Mouse (Mus musculus): Measurements from ENCODE around the gene Armc12.

Gene Armc12

DNA sequence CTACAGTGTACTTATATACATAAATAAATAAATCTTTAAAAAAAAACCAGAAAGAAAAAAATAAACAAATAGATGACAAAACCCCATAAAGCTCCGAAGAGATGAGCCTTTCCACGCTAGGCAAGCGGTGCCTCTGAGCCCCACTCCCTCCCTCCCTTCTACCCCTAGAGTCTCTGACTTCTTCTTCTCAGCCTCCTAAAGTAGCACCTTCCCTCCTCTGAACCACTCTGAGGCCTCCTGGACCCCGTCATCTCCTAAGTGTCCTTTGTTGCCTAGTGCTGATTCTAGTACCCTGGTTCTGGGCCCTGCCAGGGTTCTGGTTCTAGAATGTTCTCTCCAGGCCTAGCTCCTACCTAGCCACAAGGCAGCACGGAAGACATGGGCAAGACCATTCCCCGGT, at the start of gene Armc12:
Armc12 (plus strand) TSS at position 301 of the 400 bp plus-strand sequence.
- no peak for DNase-seq (ENCODE audit: low spot score in 2 of 2)

DNA sequence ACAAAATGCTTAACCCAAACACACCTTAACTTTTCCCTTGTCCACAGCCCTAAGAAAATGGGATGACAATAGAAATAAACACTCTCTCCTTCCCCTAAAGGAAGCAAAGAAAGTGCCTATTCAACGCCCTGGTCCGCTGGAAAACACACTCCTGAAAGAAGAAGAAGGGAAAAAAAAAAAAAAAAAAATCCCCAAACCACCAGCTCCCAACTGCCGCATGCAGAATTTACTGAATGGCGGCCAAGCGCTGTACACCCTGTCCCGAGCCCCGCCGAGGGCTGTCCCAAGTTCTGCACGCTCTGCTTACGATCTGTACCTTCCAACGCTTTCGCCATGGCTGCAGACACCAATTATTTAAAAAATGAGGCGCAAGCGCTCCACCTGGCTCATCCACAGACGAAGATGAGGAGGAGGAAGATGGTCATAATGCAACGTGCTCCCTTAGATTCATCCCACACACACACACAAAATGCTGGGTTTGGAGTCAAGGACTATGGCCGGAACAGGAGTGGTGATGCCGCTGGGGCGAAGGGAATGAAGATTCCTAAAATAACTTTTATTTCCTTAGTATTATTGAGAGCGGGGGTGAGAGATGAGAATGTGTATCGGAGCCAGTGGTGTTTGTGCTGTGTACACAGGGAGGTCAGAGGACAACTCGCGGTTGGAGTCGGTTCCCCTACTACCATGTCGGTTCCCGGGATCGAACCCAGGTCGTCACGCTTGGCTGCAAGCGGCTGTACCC, 45.7 kb upstream of the Armc12 start:
- DNase-seq (ENCODE audit: low spot score in 2 of 2): peak in 1 of 2 experiments; percentile 23

DNA sequence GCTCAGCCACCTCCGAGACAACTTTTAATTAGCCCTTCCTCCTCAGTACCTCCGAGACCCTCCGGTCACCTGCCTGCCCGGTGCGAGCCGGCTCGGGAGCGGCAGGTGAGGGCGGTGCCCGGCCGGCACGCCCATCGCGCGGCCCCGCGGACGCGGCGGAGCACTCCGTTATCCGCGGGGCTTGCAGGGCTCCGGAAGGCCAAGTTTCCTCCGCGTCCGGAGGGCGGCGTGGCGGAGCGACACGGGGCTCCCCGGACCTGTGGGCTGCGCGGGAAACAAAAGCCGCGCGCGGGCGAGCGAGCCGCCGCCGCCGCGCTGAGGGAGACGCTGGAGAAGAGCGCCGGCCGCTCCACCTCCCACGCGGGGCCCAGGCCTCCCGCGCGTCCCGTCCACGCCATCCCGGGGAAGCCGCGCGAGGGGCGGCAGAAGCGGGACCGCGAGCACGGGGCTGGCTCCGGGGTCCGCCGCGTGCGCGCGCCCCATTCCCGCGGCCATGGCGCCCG, 45.1 kb upstream of the Armc12 start:
- peak in 1 of 2 experiments; percentile 18 for DNase-seq (ENCODE audit: low spot score in 2 of 2)

DNA sequence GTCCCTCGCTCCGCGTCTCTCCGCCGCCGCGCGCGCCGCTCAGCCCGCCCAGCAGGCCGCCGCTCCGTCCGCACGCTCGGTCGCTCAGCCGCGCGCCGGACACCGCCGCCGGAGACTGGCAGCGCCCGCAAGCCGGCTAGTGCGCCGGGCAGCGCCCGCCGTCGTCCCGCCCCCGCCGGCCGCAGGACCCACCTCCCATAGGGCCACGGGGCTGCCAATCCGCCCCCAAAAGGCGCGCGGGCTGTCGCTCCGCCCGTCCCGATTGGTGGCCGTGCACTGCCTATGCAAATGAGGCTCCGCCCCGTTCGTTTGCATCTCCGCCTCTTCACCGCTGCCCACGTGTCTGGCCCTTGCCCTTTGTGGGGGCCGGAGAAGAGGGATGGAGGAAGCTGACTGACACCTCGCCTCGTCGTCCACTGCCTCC, 44.6 kb upstream of the Armc12 start:
- peak; percentile 93 to 96 for DNase-seq (ENCODE audit: low spot score in 2 of 2)

DNA sequence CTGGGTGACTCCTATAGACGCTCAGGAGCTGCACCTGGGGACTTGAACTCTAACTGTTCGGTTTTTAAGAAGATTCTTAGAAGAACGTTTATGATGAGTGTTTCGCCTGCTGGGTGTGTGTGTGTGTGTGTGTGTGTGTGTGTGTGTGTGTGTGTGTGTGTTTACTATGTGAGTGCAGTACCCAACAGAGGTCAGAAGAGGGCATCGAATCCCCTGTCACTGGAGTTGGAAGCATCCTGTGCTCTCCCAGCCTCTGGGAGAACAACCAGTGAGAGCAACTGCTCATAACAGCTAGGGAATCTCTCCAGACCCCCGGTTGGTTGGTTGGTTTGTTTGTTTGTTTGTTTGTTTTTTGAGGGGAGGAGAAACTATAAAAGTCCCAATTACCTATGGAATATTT, 43.9 kb upstream of the Armc12 start:
- DNase-seq (ENCODE audit: low spot score in 2 of 2): no peak

DNA sequence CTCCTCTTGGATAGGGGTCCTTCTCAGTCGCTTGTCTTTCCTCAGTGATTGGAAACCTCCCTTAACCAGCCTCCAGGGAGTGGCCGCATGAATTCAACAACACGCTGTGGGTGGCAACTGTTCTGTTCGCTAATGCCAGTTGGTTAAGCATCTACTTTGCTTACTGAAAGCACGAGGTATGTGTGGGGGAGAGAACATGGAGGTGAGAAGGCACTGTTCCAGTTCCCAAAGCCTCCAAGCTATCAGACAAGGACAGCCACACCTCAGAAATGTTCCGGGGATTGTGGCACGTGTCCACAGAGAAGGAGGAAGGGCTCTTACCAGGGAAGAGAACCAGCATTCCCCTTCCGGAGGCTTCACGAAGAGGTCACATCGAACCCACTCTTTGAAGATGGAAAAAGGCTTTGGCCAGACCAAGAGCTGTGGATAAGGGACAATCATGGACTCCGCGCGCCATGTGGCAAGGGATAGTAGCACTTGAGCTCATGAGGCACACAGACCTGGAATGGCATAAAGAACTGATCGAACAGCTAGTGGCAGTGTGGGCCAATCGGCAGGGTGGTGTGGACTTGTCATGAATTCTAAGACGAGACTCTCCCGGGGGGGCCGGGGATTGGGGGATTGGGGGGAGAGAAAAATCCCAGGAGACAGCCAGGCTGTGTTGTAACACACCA, 42.9 kb upstream of the Armc12 start:
- DNase-seq (ENCODE audit: low spot score in 2 of 2): no peak

DNA sequence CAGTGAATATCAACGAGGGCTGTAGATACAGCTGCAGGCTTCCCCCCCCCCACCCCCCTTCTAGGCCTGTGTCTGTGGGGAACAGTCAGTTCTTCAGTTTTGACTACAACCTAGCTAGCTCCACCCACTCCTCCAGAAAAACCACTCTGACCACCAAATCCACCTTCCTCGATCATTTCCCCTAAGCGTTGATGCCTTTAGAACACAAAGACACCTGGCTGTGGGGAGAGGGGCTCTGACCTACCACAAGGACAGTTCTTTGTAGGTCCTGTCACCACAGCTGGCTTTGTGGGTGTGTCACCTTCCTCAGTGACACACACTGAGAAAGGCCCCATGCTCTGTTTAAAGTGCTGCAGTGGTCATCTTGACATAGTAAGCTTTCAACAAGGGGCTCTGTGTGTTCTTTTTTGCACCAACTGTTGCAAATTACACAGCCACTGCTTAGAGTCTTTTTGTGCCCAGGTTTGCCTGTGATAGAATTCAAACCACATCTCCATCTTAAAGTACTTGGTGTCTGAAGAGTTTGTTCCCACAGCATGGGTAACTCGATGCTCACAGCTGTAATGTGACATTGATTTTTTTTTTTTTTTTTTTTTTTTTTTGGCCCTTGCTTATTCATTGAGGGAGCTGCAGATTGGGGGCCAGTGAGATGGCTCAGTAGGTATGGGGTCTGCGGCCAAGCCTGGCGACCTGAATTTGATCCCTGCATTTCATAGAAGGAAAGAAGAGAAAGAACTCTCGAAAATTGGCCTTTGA, 42.2 kb upstream of the Armc12 start:
- no peak for DNase-seq (ENCODE audit: low spot score in 2 of 2)

DNA sequence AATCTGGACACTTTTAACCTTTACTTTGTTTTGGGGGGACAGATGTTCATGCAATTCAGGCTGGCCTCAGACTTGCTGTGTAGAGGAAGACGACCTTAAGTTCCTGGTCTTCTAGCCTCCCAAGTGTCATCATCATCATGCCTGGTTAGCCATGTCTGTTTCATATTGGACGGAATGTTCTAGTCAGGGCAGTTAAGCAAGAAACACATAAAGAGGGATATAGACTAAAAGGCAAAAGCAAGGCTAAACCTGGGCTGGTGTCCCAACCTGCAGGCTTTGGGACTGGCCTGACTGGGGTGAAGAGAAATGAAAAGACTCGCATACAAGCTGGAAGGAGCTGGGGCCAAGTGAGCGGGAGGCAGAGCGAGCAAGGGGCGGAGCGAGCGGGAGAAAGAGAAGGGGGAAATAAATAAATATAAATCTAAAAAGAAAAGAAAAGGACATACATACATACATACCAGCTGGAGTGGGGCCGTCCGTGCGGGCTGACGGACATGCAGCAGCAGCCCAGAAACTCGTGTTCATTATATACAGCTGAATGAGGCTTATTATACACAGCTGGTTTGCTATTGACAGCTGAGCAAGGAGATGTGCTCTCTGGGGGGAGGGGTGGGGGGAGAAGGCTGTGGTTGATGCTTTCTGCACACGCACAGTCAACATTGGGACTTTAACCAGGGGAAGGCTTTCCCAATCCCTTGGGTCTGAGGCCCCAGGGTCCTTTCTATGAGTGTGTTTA, 39.4 kb upstream of the Armc12 start:
- no peak for DNase-seq (ENCODE audit: low spot score in 2 of 2)

DNA sequence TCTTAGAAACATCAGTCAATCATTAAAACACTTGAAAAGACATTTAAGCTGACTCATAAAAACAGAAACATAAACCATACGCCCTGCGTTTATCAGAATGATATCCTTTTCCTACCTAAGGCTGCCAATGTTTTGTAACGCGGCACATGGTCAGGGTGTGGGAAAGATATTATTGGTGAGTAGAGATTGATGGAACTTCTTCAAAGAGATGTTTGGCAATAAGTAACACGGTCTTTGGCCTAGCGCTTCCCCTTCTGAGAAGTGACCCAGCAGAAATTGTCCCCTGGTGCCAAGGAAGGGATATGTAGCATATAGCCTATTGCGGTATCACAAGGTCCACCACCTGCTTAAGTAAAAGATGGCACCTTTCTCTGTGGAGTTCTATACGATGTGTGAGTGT, 34.8 kb upstream of the Armc12 start:
- no peak for DNase-seq (ENCODE audit: low spot score in 2 of 2)

DNA sequence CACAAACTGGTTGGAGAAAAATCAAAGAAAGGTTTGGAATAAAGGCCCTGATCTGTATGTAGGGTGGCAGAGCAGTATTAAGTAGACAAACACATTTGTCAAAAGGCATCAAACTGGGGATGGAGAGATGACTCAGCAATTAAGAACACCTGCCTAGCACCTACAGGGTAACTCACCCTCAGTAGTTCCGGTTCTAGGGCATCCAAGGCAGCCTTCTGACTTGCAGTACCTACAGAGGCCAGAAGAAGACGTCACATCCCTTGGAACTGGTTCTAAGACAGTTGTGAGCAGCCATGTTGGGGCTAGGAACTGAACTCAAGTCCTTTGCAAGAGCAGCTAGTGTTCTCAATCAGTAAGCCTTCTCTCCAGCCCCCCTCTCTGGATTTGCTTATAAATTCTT, 31.4 kb upstream of the Armc12 start:
- no peak for DNase-seq (ENCODE audit: low spot score in 2 of 2)

DNA sequence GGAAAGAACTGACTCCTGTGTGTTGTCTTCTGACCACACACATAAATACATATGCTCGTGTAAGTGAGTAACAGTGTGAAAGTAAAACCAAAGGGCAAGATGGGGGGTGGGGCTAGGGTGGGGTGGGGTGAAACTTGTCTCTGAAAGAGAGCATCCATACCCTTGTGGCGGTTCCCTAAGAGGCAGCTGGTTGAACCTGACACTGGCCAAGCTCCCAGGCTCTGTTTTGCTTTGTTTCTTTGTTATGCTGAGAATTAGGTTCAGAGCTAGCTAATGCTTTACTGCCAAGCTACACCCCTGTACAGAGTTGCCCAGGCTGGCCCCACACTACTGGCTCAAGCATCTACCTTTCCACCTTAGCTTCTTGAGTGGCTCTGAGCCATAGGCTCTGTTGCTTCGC, 30.1 kb upstream of the Armc12 start:
- no peak for DNase-seq (ENCODE audit: low spot score in 2 of 2)

DNA sequence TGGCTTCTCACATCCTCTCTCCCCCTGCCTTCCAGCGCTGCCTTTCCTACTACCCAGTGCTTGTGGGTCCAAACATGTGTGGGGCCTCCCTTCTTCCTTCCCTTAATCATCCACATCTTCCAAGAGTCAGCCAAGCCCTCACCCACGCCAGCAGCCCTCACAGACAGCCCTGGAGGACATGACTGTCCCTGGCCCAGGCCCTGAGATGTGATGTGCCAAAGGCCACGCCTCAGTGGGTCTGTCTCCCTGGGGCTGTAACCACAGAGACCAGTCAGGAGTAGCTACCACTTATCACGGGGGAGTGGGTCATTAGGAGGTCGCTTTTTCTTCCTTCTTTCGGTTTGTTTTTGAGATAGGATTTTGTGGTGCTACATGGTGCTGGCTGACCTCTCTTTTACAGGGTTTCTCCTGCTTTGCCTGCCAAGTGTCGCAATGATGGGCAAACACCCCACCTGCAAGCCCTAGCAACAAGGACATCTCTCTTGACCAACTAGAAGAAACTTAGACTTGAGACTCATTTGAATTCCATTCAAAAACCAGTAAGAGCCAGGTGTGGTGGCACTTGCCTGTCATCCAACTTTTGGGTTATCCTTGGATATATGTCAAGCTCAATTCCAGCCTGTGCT, 28.3 kb upstream of the Armc12 start:
- no peak for DNase-seq (ENCODE audit: low spot score in 2 of 2)

DNA sequence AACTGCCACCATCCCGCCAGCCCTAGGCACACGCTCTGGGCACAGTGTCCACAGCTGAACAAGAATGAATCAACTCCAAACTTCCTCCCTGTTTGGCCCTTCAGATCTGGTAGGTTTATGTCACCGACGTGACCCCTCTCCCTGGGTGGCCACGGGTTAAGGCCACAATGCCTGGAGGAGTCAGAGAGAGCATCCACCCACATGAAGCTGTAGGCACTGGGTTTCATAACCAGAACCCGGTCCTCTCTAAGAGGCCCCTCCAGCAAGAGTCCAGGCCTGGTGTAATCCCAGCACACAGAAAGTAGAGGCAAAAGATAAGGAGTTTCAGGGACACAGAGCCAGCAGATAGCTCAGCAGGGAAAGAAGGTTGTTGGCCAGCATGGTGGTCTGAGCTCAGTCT, 26.4 kb upstream of the Armc12 start:
- no peak for DNase-seq (ENCODE audit: low spot score in 2 of 2)

DNA sequence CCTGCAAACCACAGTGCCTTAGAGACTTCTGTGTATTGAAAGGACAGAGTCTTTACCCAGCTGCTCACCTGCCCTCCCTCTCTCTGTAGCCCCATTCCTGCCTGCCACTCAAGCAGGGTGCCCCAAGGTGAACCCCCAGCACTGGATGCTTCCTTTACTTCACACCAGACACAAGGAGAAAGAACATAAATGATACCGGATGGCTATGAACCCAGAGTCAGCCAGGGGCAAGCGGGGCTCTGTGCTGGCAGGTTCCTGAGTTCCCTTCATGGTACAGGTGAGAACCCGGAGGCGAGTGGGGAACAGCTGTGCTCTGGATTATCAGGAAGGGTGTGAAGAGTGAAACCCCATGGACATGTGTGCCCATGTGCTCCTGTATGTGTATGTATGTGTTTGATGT, 25.0 kb upstream of the Armc12 start:
- DNase-seq (ENCODE audit: low spot score in 2 of 2): no peak

DNA sequence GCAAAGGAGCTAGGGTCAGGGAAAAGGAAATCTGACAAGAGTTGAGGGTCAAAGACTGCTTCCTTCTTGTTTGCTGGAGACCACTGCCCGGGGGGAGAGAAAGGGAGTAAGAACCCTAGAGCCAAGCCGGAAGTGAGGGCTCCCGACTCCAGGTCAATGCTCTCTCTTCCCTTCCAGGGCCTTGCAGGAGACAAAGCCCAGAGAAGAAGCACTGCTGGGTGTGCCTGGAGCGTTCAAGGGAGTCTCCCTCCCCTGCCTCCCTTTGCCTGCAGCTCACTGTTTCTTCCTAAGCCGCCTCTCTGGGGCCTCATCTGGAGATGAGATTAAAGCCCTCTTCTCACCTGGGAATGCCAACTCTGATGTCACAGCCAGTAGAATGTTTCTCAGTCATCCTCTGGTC, 23.7 kb upstream of the Armc12 start:
- DNase-seq (ENCODE audit: low spot score in 2 of 2): no peak

DNA sequence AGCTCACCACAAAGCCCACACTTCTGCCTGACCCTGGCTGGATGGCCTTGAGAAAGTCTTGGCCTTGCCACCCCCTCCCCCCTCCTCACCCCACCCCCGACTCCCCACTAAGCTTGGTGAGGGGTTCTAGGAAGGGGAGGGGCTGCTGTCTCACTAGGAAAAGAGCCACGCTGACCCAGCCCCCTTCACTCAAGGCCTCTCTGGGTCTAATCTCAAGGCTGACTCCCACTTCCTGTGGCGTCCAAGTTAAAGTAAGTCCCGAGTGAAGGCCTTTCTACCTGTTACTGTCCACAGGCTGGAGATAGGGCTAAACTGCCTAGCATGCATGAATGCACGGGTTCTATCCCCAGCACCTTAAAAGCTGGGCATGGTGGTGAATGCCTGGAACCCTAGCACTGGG, 23.1 kb upstream of the Armc12 start:
- no peak for DNase-seq (ENCODE audit: low spot score in 2 of 2)

DNA sequence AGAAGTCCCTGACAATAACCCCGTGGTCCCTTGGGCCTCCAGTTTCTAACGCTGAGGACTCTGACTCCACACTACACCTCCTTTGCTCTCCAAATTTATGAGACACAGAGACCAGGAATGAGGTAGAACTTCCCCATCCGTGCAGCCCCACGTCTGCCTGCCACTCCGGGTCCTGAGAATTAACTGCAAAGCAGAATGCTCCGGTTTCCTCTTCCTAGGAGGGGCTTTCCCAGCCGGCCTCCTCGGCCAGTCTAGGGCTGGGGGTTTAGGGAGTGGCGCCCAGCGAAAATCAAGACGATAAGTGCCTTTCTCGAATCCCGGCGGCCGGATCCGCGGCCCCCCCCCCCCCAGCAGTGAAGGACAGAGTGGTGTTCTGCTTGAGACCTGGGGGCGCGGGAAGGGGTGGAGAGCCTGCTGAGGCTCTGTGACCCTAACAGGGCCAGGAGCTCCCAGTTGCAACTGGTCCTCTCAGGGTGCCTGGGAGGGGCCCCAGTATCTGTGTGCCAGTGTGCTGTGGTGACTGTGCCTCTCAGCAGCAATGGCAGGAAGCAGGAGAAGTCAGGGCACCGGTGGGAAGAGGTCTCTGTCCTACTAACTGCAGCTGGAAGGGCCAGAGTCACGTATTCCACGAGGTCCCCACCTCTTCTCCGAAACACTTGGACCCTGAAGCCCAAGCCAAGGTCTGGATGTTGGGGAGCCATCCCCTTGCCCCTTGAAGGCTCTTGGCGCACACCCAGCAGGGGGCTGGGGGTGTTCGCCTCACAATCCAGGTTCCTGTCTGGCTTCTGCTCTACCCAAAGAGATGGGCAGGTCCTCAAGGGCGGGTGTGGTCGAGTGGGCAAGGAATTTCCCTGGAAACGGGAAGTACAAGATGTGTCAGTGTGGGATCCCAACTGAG, 19.9 kb upstream of the Armc12 start:
- no peak for DNase-seq (ENCODE audit: low spot score in 2 of 2)

DNA sequence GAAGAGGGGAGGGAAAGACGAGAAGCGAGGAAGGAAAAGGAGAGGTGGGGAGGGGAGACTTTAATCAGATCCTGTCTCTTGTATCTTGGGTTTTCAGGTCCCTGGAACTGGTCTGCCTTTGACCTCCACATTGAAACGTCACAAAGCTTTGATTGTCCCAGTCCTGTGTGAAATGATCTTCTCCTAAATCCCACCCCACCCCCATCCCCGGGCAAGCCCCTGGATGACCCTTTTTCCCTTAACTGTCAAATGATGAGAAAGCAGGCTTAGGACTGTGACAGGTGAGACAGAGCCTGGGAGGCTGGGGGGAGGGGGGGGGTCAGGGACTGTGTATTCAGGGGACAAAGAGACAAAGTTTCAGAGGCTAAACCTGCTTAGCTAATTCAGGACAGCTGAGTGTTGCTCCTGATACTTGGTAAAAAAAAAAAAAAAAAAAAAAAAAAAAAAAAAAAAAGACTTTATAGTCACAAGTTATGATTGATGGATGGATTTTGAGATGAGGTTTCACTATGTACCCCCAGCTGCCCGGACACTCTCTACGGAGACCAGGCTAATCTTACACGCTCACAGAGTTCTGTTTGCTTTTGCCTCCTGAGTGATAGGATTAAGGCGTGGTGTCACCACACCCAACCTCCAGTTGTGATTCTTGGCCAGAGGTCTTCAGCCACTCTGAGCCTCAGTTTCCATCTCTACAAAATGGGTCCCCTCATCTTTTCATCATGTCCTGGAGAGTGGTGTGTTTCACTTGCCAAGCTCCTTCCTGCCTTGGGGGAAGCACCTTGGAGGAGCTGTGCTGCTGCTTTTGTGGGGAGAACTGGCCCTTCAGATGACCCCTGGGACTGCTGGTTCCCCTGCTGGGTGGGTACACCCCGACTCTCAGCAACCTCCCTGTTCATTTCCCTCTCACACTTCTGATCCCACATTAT, 18.7 kb upstream of the Armc12 start:
- no peak for DNase-seq (ENCODE audit: low spot score in 2 of 2)

DNA sequence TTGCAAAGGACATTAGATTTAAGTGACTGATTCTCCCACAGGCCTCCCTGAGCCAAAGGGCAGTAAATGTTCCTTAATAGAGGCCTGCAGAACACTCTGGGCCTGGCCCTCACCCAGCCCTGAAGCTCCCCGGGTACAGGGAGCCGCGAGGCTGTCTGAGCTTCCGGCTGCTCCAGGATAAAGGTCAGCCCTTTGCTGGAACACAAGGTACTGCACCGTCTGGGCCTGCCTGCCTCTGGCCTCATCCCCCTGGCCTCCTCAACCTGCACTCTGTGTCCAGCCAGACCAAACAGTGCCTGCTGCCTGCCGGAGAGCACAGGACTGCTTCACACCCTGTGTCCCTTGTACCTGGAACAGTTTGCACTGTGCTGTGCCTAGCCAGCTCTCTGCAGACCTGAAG, 17.9 kb upstream of the Armc12 start:
- no peak for DNase-seq (ENCODE audit: low spot score in 2 of 2)

Data from frontal cortex, postnatal 14 days (tissue).